Mouse (Mus musculus): ENCODE data around the gene Glg1. TPM values are rescaled to one million over a fixed set of nuclear protein-coding genes. Genes with fewer than 3 reads are reported as not detected.

Glg1 gene
- polyA plus RNA-seq, 1 experiment from 2014 or later, result 78.0 TPM

- no peak for ATAC-seq (replicated peaks; ENCODE audit: low FRiP score)
- H3K27ac ChIP-seq, result no peak overlapping the region
- H3K9ac ChIP-seq, result no peak overlapping the region
- 94% methylated on average over 5 of the region's 5 CpGs for WGBS
- H3K4me1 ChIP-seq, result no peaks in the 10 kb centered on the region
- H3K27me3 ChIP-seq, result no peaks in the 10 kb centered on the region
- H3K4me2 ChIP-seq, result no peak overlapping the region
- H3K36me3 ChIP-seq, result peaks cover 78% of the 10 kb centered on the region
- no peak overlapping the region for H3K4me3 ChIP-seq (replicated peaks)
- H3K9me3 ChIP-seq (replicated peaks), result no peaks in the 10 kb centered on the region
Measured at GRCm38 (mm10) chr8:111114891-111115290, 144.1 kb downstream of the Glg1 start.

Small RNA genes within 50 kb of the gene (microRNA-seq; reads per million reads assigned to microRNA genes)
- not detected for gene Gm23193

Other genes with a start within 250 kb of the Glg1 start
- 5.8 and 6.0 TPM in 2 replicates for gene Ddx19b, start 227.5 kb downstream of the Glg1 start, polyA plus RNA-seq (2015; fragmentation: Nextera tagmentation; extraction: Ambion mirVana)
- 60.8 and 61.4 TPM in 2 replicates for gene Aars, start 226.1 kb downstream of the Glg1 start, polyA plus RNA-seq (2015; fragmentation: Nextera tagmentation; extraction: Ambion mirVana)
- 24.0 and 24.3 TPM in 2 replicates for gene Exosc6, start 202.9 kb downstream of the Glg1 start, polyA plus RNA-seq (2015; fragmentation: Nextera tagmentation; extraction: Ambion mirVana)
- gene Clec18a, start 166.8 kb downstream of the Glg1 start, polyA plus RNA-seq (2015; fragmentation: Nextera tagmentation; extraction: Ambion mirVana), result 71.2 and 75.0 TPM in 2 replicates
- 10.8 and 10.9 TPM in 2 replicates for gene Pdpr, start 164.6 kb downstream of the Glg1 start, polyA plus RNA-seq (2015; fragmentation: Nextera tagmentation; extraction: Ambion mirVana)
- 69.1 and 72.4 TPM in 2 replicates for gene Rfwd3, start 41.0 kb upstream of the Glg1 start, polyA plus RNA-seq (2015; fragmentation: Nextera tagmentation; extraction: Ambion mirVana)
- 1.8 and 2.2 TPM in 2 replicates for gene Mlkl, start 79.0 kb upstream of the Glg1 start, polyA plus RNA-seq (2015; fragmentation: Nextera tagmentation; extraction: Ambion mirVana)
- gene Fa2h, start 134.6 kb upstream of the Glg1 start, polyA plus RNA-seq (2015; fragmentation: Nextera tagmentation; extraction: Ambion mirVana), result 1.0 TPM in 2 replicates

Measured in kidney, embryonic 15.5 days (tissue).